ENCODE assay signal across 11 mouse cellular contexts in the genomic region with DNA sequence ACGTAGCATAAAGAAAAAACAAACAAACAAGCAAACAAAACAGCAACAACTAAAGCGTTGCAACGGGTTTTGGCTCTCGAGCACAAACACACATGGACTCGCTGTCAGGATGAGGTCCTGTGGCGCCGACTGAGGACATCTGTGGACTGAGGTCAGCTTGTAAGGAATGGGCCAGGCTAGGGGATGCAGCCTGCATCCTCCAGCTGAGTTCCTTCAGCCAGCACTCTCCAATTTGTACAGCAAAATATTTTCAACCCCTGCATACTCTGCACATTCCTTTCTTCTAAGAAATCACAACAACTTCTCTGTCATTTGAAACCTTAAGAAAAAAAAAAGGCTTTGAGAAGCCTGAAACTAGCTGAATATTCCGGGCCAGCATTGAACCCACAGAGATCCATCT.
DNase-seq lines count a peak whose midpoint lies in the region; ATAC-seq and TF ChIP-seq lines count a peak whose summit lies in the region.
"Had no signal": no experiment of that assay in that cellular context is flagged by ENCODE, and none has a peak within 500 bp of the region (broad histone marks: within the 10 kb centered on the region; RNA-seq: fewer than 3 reads in every experiment).

No protein-coding gene starts in this region.

- peak; percentile 92 for ATAC-seq in intestine, embryonic 16.5 days
- ATAC-seq in lung, embryonic 14.5 days (ENCODE audit: insufficient read depth), result peak; percentile 98
- no peak for ATAC-seq in hindbrain, embryonic 13.5 days (ENCODE audit: low FRiP score)
- no peak for ATAC-seq in hindbrain, embryonic 16.5 days
- ATAC-seq: midbrain, embryonic 13.5 days had no signal

- TF ChIP-seq CTCF in lung, embryonic 14.5 days (IDR thresholded peaks at IDR 0.05; ENCODE audit: low read depth), result no peak

- no peaks in the 10 kb centered on the region for H3K36me3 ChIP-seq in intestine, embryonic 16.5 days (ENCODE audit: control insufficient read depth, insufficient read depth, low read length)
- H3K36me3 ChIP-seq in lung, embryonic 14.5 days (ENCODE audit: insufficient read depth), result no peaks in the 10 kb centered on the region
- H3K36me3 ChIP-seq in hindbrain, embryonic 13.5 days, result no peaks in the 10 kb centered on the region
- no peaks in the 10 kb centered on the region for H3K36me3 ChIP-seq in hindbrain, embryonic 16.5 days (ENCODE audit: control insufficient read depth, insufficient read depth, low read length)
- H3K36me3 ChIP-seq: midbrain, embryonic 13.5 days had no signal

- no peaks in the 10 kb centered on the region for H3K27me3 ChIP-seq in intestine, embryonic 16.5 days (replicated peaks; ENCODE audit: control insufficient read depth, insufficient read depth, low read length)
- H3K27me3 ChIP-seq in lung, embryonic 14.5 days (ENCODE audit: insufficient read depth, low read length), result no peaks in the 10 kb centered on the region
- no peaks in the 10 kb centered on the region for H3K27me3 ChIP-seq in hindbrain, embryonic 13.5 days
- no peaks in the 10 kb centered on the region for H3K27me3 ChIP-seq in hindbrain, embryonic 16.5 days (replicated peaks; ENCODE audit: control insufficient read depth, insufficient read depth, low read length)
- H3K27me3 ChIP-seq: midbrain, embryonic 13.5 days had no signal

- 65% methylated on average over 8 of the region's 8 CpGs for WGBS in intestine, embryonic 16.5 days
- 35% methylated on average over 8 of the region's 8 CpGs for WGBS in lung, embryonic 14.5 days
- 90% methylated on average over 8 of the region's 8 CpGs for WGBS in hindbrain, embryonic 13.5 days
- 79% methylated on average over 8 of the region's 8 CpGs for WGBS in hindbrain, embryonic 16.5 days

- no peak overlapping the region for H3K4me3 ChIP-seq in intestine, embryonic 16.5 days (ENCODE audit: low read length)
- no peak overlapping the region for H3K4me3 ChIP-seq in lung, embryonic 14.5 days (ENCODE audit: low read depth, low read length)
- no peak overlapping the region for H3K4me3 ChIP-seq in hindbrain, embryonic 13.5 days
- no peak overlapping the region for H3K4me3 ChIP-seq in hindbrain, embryonic 16.5 days (ENCODE audit: low read length)
- H3K4me3 ChIP-seq: midbrain, embryonic 13.5 days had no signal

- H3K9ac ChIP-seq in intestine, embryonic 16.5 days (ENCODE audit: low read depth, low read length), result no peak overlapping the region
- H3K9ac ChIP-seq in lung, embryonic 14.5 days, result no peak overlapping the region
- H3K9ac ChIP-seq in hindbrain, embryonic 13.5 days, result no peak overlapping the region
- no peak overlapping the region for H3K9ac ChIP-seq in hindbrain, embryonic 16.5 days (ENCODE audit: low read depth, low read length)
- H3K9ac ChIP-seq: midbrain, embryonic 13.5 days had no signal

- H3K9me3 ChIP-seq in intestine, embryonic 16.5 days (ENCODE audit: control insufficient read depth, low read length), result no peaks in the 10 kb centered on the region
- H3K9me3 ChIP-seq in lung, embryonic 14.5 days (ENCODE audit: low read depth, low read length), result no peaks in the 10 kb centered on the region
- no peaks in the 10 kb centered on the region for H3K9me3 ChIP-seq in hindbrain, embryonic 13.5 days
- H3K9me3 ChIP-seq in hindbrain, embryonic 16.5 days (ENCODE audit: control insufficient read depth, low read length), result no peaks in the 10 kb centered on the region
- H3K9me3 ChIP-seq: midbrain, embryonic 13.5 days had no signal

- H3K4me2 ChIP-seq in intestine, embryonic 16.5 days (ENCODE audit: low read depth, low read length), result no peak overlapping the region
- peak overlapping the region; percentile 37 for H3K4me2 ChIP-seq in lung, embryonic 14.5 days
- H3K4me2 ChIP-seq in hindbrain, embryonic 13.5 days, result no peak overlapping the region
- no peak overlapping the region for H3K4me2 ChIP-seq in hindbrain, embryonic 16.5 days (ENCODE audit: low read length)
- H3K4me2 ChIP-seq: midbrain, embryonic 13.5 days had no signal

- peak overlapping the region; percentile 46 for H3K27ac ChIP-seq in intestine, embryonic 16.5 days (ENCODE audit: low read length)
- peak overlapping the region; percentile 85 for H3K27ac ChIP-seq in lung, embryonic 14.5 days (ENCODE audit: low read depth)
- H3K27ac ChIP-seq in hindbrain, embryonic 13.5 days, result no peak overlapping the region
- H3K27ac ChIP-seq in hindbrain, embryonic 16.5 days (ENCODE audit: low read depth, low read length), result no peak overlapping the region
- H3K27ac ChIP-seq: midbrain, embryonic 13.5 days had no signal

- DNase-seq in testis, postnatal 14 days (ENCODE audit: low spot score), result peak; percentile 19
- no peak for DNase-seq in testis, postnatal 10 days (ENCODE audit: low spot score)
- peak; percentile 98 for DNase-seq in lung, embryonic 14.5 days
- no peak for DNase-seq in spleen, postnatal 10 days (ENCODE audit: low spot score in 2 of 2)
- no peak for DNase-seq in layer of hippocampus, adult 11-12 months (ENCODE audit: low spot score)
- DNase-seq: cerebellum, adult 9-10 months; right cerebral cortex, postnatal 14 days had no signal

- no peaks in the 10 kb centered on the region for H3K4me1 ChIP-seq in intestine, embryonic 16.5 days (ENCODE audit: control insufficient read depth, insufficient read depth, low read length)
- H3K4me1 ChIP-seq in lung, embryonic 14.5 days (ENCODE audit: insufficient read depth), result no peaks in the 10 kb centered on the region; the same call in 1 of the 2 replicates
- no peaks in the 10 kb centered on the region for H3K4me1 ChIP-seq in hindbrain, embryonic 13.5 days (replicated peaks)
- H3K4me1 ChIP-seq in hindbrain, embryonic 16.5 days (ENCODE audit: control insufficient read depth, insufficient read depth, low read depth, low read length), result no peaks in the 10 kb centered on the region
- H3K4me1 ChIP-seq: midbrain, embryonic 13.5 days had no signal

Comparison
In these comparisons a context has a peak if more than half of its experiments do, and no peak if none do; other contexts are left out.
1. DNase-seq: peak in testis, postnatal 14 days (single experiment) and lung, embryonic 14.5 days (single experiment); none in testis, postnatal 10 days (single experiment), spleen, postnatal 10 days (0 of 2) and layer of hippocampus, adult 11-12 months (single experiment).
2. ATAC-seq: peak in intestine, embryonic 16.5 days (single experiment) and lung, embryonic 14.5 days (single experiment); none in hindbrain, embryonic 13.5 days (single experiment) and hindbrain, embryonic 16.5 days (single experiment).
3. H3K27ac ChIP-seq: peak in intestine, embryonic 16.5 days (single experiment) and lung, embryonic 14.5 days (single experiment); none in hindbrain, embryonic 13.5 days (single experiment) and hindbrain, embryonic 16.5 days (single experiment).